Mouse (Mus musculus): ENCODE results near the gene Nudt15. TPM values are rescaled to one million over a fixed set of nuclear protein-coding genes. Genes with fewer than 3 reads are reported as not detected.
A peak's percentile ranks its signal among the peaks of the same experiment; 100 is the strongest.

The Nudt15 gene
- polyA plus RNA-seq, 1 experiment from 2014 or later, result 11.8 TPM

- no peak overlapping the region for H3K9ac ChIP-seq
- no peaks in the 10 kb centered on the region for H3K9me3 ChIP-seq (replicated peaks)
- no peak overlapping the region for H3K4me3 ChIP-seq
- ATAC-seq (ENCODE audit: low FRiP score), result peak; percentile 80; the same call in 1 of the 2 replicates
- no peaks in the 10 kb centered on the region for H3K36me3 ChIP-seq
- H3K4me1 ChIP-seq, result peaks cover 2% of the 10 kb centered on the region; the same call in 1 of the 2 replicates
- WGBS, result 58% methylated on average over 13 of the region's 13 CpGs
- peaks cover 3% of the 10 kb centered on the region; the same call in 1 of the 2 replicates for H3K27me3 ChIP-seq
- peak overlapping the region; percentile 74 for H3K27ac ChIP-seq
- no peak overlapping the region for H3K4me2 ChIP-seq (replicated peaks)
These were observed 44.7 kb downstream of the Nudt15 start for GRCm38 (mm10) chr14:73503237-73503933.

GRCm38 (mm10) chr14:73502591-73503184 is 45.4 kb downstream of the Nudt15 start:
- Histone ChIP-seq H3K4me2 (replicated peaks) (no peak overlapping the region), H3K36me3 (no peaks in the 10 kb centered on the region), H3K27ac (peak overlapping the region; percentile 74), H3K4me1 (peaks cover 2% of the 10 kb centered on the region; the same call in 1 of the 2 replicates), H3K27me3 (peaks cover 3% of the 10 kb centered on the region; the same call in 1 of the 2 replicates), H3K4me3 (no peak overlapping the region), H3K9ac (no peak overlapping the region), H3K9me3 (replicated peaks) (no peaks in the 10 kb centered on the region)
- 31% methylated on average over 7 of the region's 7 CpGs for WGBS
- ATAC-seq (ENCODE audit: low FRiP score), result peak; percentile 84

GRCm38 (mm10) chr14:73501721-73502120 is 46.3 kb downstream of the Nudt15 start:
- H3K9me3 ChIP-seq (replicated peaks), result no peaks in the 10 kb centered on the region
- ATAC-seq (ENCODE audit: low FRiP score), result no peak
- peaks cover 3% of the 10 kb centered on the region; the same call in 1 of the 2 replicates for H3K27me3 ChIP-seq
- peak overlapping the region; percentile 23; the same call in 1 of the 2 replicates for H3K27ac ChIP-seq
- H3K36me3 ChIP-seq, result no peaks in the 10 kb centered on the region
- H3K4me2 ChIP-seq (replicated peaks), result no peak overlapping the region
- H3K9ac ChIP-seq, result no peak overlapping the region
- no peak overlapping the region for H3K4me3 ChIP-seq
- peaks cover 2% of the 10 kb centered on the region; the same call in 1 of the 2 replicates for H3K4me1 ChIP-seq
- WGBS, result 72% methylated on average over 6 of the region's 6 CpGs

GRCm38 (mm10) chr14:73501283-73501682 is 46.8 kb downstream of the Nudt15 start:
- H3K36me3 ChIP-seq, result no peaks in the 10 kb centered on the region
- H3K27me3 ChIP-seq, result peaks cover 3% of the 10 kb centered on the region; the same call in 1 of the 2 replicates
- ATAC-seq (ENCODE audit: low FRiP score), result no peak
- H3K27ac ChIP-seq, result no peak overlapping the region
- no peaks in the 10 kb centered on the region for H3K9me3 ChIP-seq (replicated peaks)
- 89% methylated on average over 9 of the region's 9 CpGs for WGBS
- H3K9ac ChIP-seq, result no peak overlapping the region
- peaks cover 2% of the 10 kb centered on the region; the same call in 1 of the 2 replicates for H3K4me1 ChIP-seq
- no peak overlapping the region for H3K4me2 ChIP-seq (replicated peaks)
- H3K4me3 ChIP-seq, result no peak overlapping the region

- H3K9me3 ChIP-seq (replicated peaks), result no peaks in the 10 kb centered on the region
- H3K4me2 ChIP-seq (replicated peaks), result no peak overlapping the region
- 73% methylated on average over 7 of the region's 7 CpGs for WGBS
- no peaks in the 10 kb centered on the region for H3K27me3 ChIP-seq
- H3K4me3 ChIP-seq, result no peak overlapping the region
- no peaks in the 10 kb centered on the region for H3K36me3 ChIP-seq
- H3K9ac ChIP-seq, result no peak overlapping the region
- no peak overlapping the region for H3K27ac ChIP-seq
- H3K4me1 ChIP-seq, result no peaks in the 10 kb centered on the region
- ATAC-seq (ENCODE audit: low FRiP score), result no peak
These were observed 52.3 kb downstream of the Nudt15 start for GRCm38 (mm10) chr14:73495753-73496152.

GRCm38 (mm10) chr14:73494122-73494521 is 53.9 kb downstream of the Nudt15 start:
- 73% methylated on average over 6 of the region's 6 CpGs for whole genome bisulfite sequencing
- no peaks in the 10 kb centered on the region for H3K4me1 ChIP-seq
- no peaks in the 10 kb centered on the region for H3K36me3 ChIP-seq
- no peaks in the 10 kb centered on the region for H3K27me3 ChIP-seq
- no peak overlapping the region for H3K4me2 ChIP-seq (replicated peaks)
- H3K27ac ChIP-seq, result no peak overlapping the region
- H3K9me3 ChIP-seq (replicated peaks), result no peaks in the 10 kb centered on the region
- H3K9ac ChIP-seq, result no peak overlapping the region
- H3K4me3 ChIP-seq, result no peak overlapping the region
- ATAC-seq (ENCODE audit: low FRiP score), result no peak

GRCm38 (mm10) chr14:73493356-73493755 is 54.7 kb downstream of the Nudt15 start:
- no peak overlapping the region for H3K4me3 ChIP-seq
- H3K27me3 ChIP-seq, result no peaks in the 10 kb centered on the region
- H3K4me1 ChIP-seq, result no peaks in the 10 kb centered on the region
- no peak overlapping the region for H3K27ac ChIP-seq
- H3K9me3 ChIP-seq (replicated peaks), result no peaks in the 10 kb centered on the region
- ATAC-seq (ENCODE audit: low FRiP score), result no peak
- 90% methylated on average over 6 of the region's 6 CpGs for WGBS
- H3K36me3 ChIP-seq, result no peaks in the 10 kb centered on the region
- no peak overlapping the region for H3K9ac ChIP-seq
- no peak overlapping the region for H3K4me2 ChIP-seq (replicated peaks)

GRCm38 (mm10) chr14:73486641-73487040 is 61.4 kb downstream of the Nudt15 start:
- Histone ChIP-seq H3K4me3 (no peak overlapping the region), H3K27me3 (no peaks in the 10 kb centered on the region), H3K4me2 (replicated peaks) (no peak overlapping the region), H3K36me3 (no peaks in the 10 kb centered on the region), H3K9me3 (replicated peaks) (no peaks in the 10 kb centered on the region), H3K27ac (no peak overlapping the region), H3K9ac (no peak overlapping the region), H3K4me1 (no peaks in the 10 kb centered on the region)
- no peak for ATAC-seq (ENCODE audit: low FRiP score)
- WGBS, result 86% methylated on average over 5 of the region's 5 CpGs

GRCm38 (mm10) chr14:73484366-73485110 is 63.5 kb downstream of the Nudt15 start:
- Histone ChIP-seq H3K9ac (no peak overlapping the region), H3K4me1 (no peaks in the 10 kb centered on the region), H3K27me3 (no peaks in the 10 kb centered on the region), H3K4me3 (no peak overlapping the region), H3K27ac (no peak overlapping the region), H3K4me2 (replicated peaks) (no peak overlapping the region), H3K36me3 (no peaks in the 10 kb centered on the region), H3K9me3 (replicated peaks) (no peaks in the 10 kb centered on the region)
- WGBS, result 56% methylated on average over 3 of the region's 3 CpGs
- no peak for ATAC-seq (ENCODE audit: low FRiP score)

GRCm38 (mm10) chr14:73483516-73484229 is 64.4 kb downstream of the Nudt15 start:
- H3K27ac ChIP-seq, result no peak overlapping the region
- no peak overlapping the region for H3K4me3 ChIP-seq
- no peak overlapping the region for H3K4me2 ChIP-seq (replicated peaks)
- no peaks in the 10 kb centered on the region for H3K4me1 ChIP-seq
- no peaks in the 10 kb centered on the region for H3K27me3 ChIP-seq
- H3K36me3 ChIP-seq, result no peaks in the 10 kb centered on the region
- 79% methylated on average over 5 of the region's 5 CpGs for WGBS
- no peaks in the 10 kb centered on the region for H3K9me3 ChIP-seq (replicated peaks)
- no peak for ATAC-seq (ENCODE audit: low FRiP score)
- H3K9ac ChIP-seq, result no peak overlapping the region

- Histone ChIP-seq H3K9me3 (replicated peaks) (no peaks in the 10 kb centered on the region), H3K4me3 (no peak overlapping the region), H3K4me1 (peaks cover 7% of the 10 kb centered on the region; the same call in 1 of the 2 replicates), H3K27ac (no peak overlapping the region), H3K9ac (no peak overlapping the region), H3K4me2 (replicated peaks) (no peak overlapping the region), H3K27me3 (no peaks in the 10 kb centered on the region), H3K36me3 (no peaks in the 10 kb centered on the region)
- ATAC-seq (ENCODE audit: low FRiP score), result no peak
- WGBS, result 26% methylated on average over 1 of the region's 1 CpGs
These were observed 68.3 kb downstream of the Nudt15 start for GRCm38 (mm10) chr14:73479771-73480170.

- WGBS, result 81% methylated on average over 3 of the region's 3 CpGs
- Histone ChIP-seq H3K9me3 (replicated peaks) (no peaks in the 10 kb centered on the region), H3K4me1 (peaks cover 16% of the 10 kb centered on the region), H3K4me2 (replicated peaks) (no peak overlapping the region), H3K36me3 (no peaks in the 10 kb centered on the region), H3K27me3 (no peaks in the 10 kb centered on the region), H3K9ac (no peak overlapping the region), H3K27ac (no peak overlapping the region), H3K4me3 (no peak overlapping the region)
- no peak for ATAC-seq (ENCODE audit: low FRiP score)
These were observed 69.7 kb downstream of the Nudt15 start for GRCm38 (mm10) chr14:73478321-73478720.
